Mouse (Mus musculus) midbrain, postnatal 0 days (tissue): ENCODE measurements around the gene Cstf3. TPM values are rescaled to one million over a fixed set of nuclear protein-coding genes. Genes with fewer than 3 reads are reported as not detected.
A peak's percentile ranks its signal among the peaks of the same experiment; 100 is the strongest.

Source experiments
- ATAC-seq: fragments of 200-750 bp; cut with Nextera tagmentation; 2 replicates; pipeline ENCODE4 v1.8.0; 2017; ENCODE audit warnings: moderate number of reproducible peaks, mild to moderate bottlenecking, moderate TSS enrichment, moderate library complexity; ENCODE audit not compliant: low FRiP score
- DNase-seq: peaks from one replicate; pipeline ENCODE4 v3.0.0-alpha.2; 2015; ENCODE audit warnings: low spot score
- H3K27ac ChIP-seq: fragments of 300-500 bp; sonication (generic); 2 replicates; pipeline ENCODE4 v1.5.1; 2014; ENCODE audit warnings: low read depth, mild to moderate bottlenecking, low read length, mixed read lengths
- H3K27me3 ChIP-seq: fragments of 300-500 bp; sonication (generic); 2 replicates; pipeline ENCODE4 v1.6.1; 2014; ENCODE audit warnings: low read length, control low read depth, mixed read lengths; ENCODE audit not compliant: insufficient read depth
- H3K36me3 ChIP-seq: fragments of 300-500 bp; sonication (generic); 2 replicates; pipeline ENCODE4 v1.6.1; 2014; ENCODE audit warnings: low read length, control low read depth, mixed read lengths; ENCODE audit not compliant: insufficient read depth
- H3K4me1 ChIP-seq: fragments of 300-500 bp; sonication (generic); 2 replicates; pipeline ENCODE4 v1.6.1; 2014; ENCODE audit warnings: mild to moderate bottlenecking, control low read depth, antibody characterized with exemption, low read length, mixed read lengths; ENCODE audit not compliant: insufficient read depth
- H3K4me2 ChIP-seq: fragments of 300-500 bp; sonication (generic); 2 replicates; pipeline ENCODE4 v1.6.1; 2014; ENCODE audit warnings: low read depth, mild to moderate bottlenecking, low read length, mixed read lengths; ENCODE audit not compliant: poor library complexity, severe bottlenecking
- H3K4me3 ChIP-seq: fragments of 300-500 bp; sonication (generic); 2 replicates; pipeline ENCODE4 v1.5.1; 2014; ENCODE audit warnings: low read depth, mild to moderate bottlenecking, low read length, moderate library complexity
- H3K9ac ChIP-seq: fragments of 300-500 bp; sonication (generic); replicated peaks from 2 replicates; pipeline ENCODE4 v1.6.1; 2014; ENCODE audit warnings: mild to moderate bottlenecking, low read length, moderate library complexity, mixed read lengths; ENCODE audit not compliant: poor library complexity, severe bottlenecking
- H3K9me3 ChIP-seq: fragments of 300-500 bp; sonication (generic); 2 replicates; pipeline ENCODE4 v1.6.1; 2016; ENCODE audit warnings: low read length, control low read depth
- CTCF ChIP-seq: IDR thresholded peaks from 2 replicates; pipeline ENCODE4 v1.5.1; 2016; ENCODE audit warnings: antibody characterized with exemption, mild to moderate bottlenecking
- WGBS: fragments of 180-500 bp; shearing (Covaris S2); extraction: QIAGEN DNeasy Blood & Tissue Kit; methylation state at CpG from one replicate; pipeline ENCODE4 v1.1.7; 2014; 5-methylcytosine and 5-hydroxymethylcytosine counted together
- polyA plus RNA-seq: library from polyadenylated mRNA; unstranded; fragments of >200 nt; fragmentation: Nextera tagmentation; extraction: Ambion mirVana; gene quantifications from 2 replicates; pipeline ENCODE4 v1.2.1, GENCODE M21; 2015
- total RNA-seq: library from RNA; depleted of rRNA; stranded (reverse); fragments of >200 nt; gene quantifications from 2 replicates; pipeline ENCODE4 v1.2.3, GENCODE M21; 2014

The Cstf3 gene
- total and polyA plus RNA-seq, 2 experiments from 2014 or later: 19.1 to 72.0 TPM

GRCm38 (mm10) chr2:104614786-104615185, 24.5 kb downstream of the Cstf3 start:
- Histone ChIP-seq H3K27ac (no peak overlapping the region), H3K4me2 (no peak overlapping the region), H3K9ac (no peak overlapping the region), H3K36me3 (peaks cover 4% of the 10 kb centered on the region; the same call in 1 of the 2 replicates), H3K4me1 (no peaks in the 10 kb centered on the region), H3K4me3 (no peak overlapping the region), H3K27me3 (no peaks in the 10 kb centered on the region), H3K9me3 (no peaks in the 10 kb centered on the region)
- TF ChIP-seq CTCF: no peak
- DNase-seq (no peak), ATAC-seq (no peak)
- WGBS: 99% methylated on average over 3 of the region's 3 CpGs

- Histone ChIP-seq H3K27me3 (no peaks in the 10 kb centered on the region), H3K36me3 (no peaks in the 10 kb centered on the region), H3K27ac (no peak overlapping the region), H3K4me1 (no peaks in the 10 kb centered on the region), H3K9ac (no peak overlapping the region), H3K4me2 (no peak overlapping the region), H3K9me3 (no peaks in the 10 kb centered on the region), H3K4me3 (no peak overlapping the region)
- WGBS: 97% methylated on average over 4 of the region's 4 CpGs
- ATAC-seq: no peak
- no peak for TF ChIP-seq CTCF
- DNase-seq: no peak
Measured at GRCm38 (mm10) chr2:104615985-104616711, 25.8 kb downstream of the Cstf3 start.

GRCm38 (mm10) chr2:104658659-104659058, 68.3 kb downstream of the Cstf3 start:
- no peaks in the 10 kb centered on the region for H3K27me3 ChIP-seq
- peaks cover 24% of the 10 kb centered on the region for H3K36me3 ChIP-seq
- H3K4me2 ChIP-seq: no peak overlapping the region
- TF ChIP-seq CTCF: no peak
- DNase-seq (no peak), ATAC-seq (no peak)
- H3K9me3 ChIP-seq: no peaks in the 10 kb centered on the region
- no peak overlapping the region for H3K9ac ChIP-seq
- H3K4me3 ChIP-seq: no peak overlapping the region
- WGBS: 92% methylated on average over 1 of the region's 1 CpGs
- no peak overlapping the region for H3K27ac ChIP-seq
- no peaks in the 10 kb centered on the region for H3K4me1 ChIP-seq

GRCm38 (mm10) chr2:104663372-104664100, 73.2 kb downstream of the Cstf3 start:
- Histone ChIP-seq H3K27ac (no peak overlapping the region), H3K9ac (no peak overlapping the region), H3K9me3 (no peaks in the 10 kb centered on the region), H3K36me3 (peaks cover 16% of the 10 kb centered on the region; the same call in 1 of the 2 replicates), H3K27me3 (no peaks in the 10 kb centered on the region), H3K4me1 (no peaks in the 10 kb centered on the region), H3K4me2 (no peak overlapping the region), H3K4me3 (no peak overlapping the region)
- 89% methylated on average over 8 of the region's 8 CpGs for WGBS
- ATAC-seq (no peak), DNase-seq (no peak)
- no peak for TF ChIP-seq CTCF

GRCm38 (mm10) chr2:104669122-104669804, 78.9 kb downstream of the Cstf3 start:
- DNase-seq (no peak), ATAC-seq (no peak)
- H3K4me3 ChIP-seq: no peak overlapping the region
- no peaks in the 10 kb centered on the region for H3K27me3 ChIP-seq
- H3K27ac ChIP-seq: no peak overlapping the region
- no peak overlapping the region for H3K9ac ChIP-seq
- whole genome bisulfite sequencing: 91% methylated on average over 6 of the region's 6 CpGs
- TF ChIP-seq CTCF: peak; percentile 40; the same call in 1 of the 2 replicates
- H3K9me3 ChIP-seq: no peaks in the 10 kb centered on the region
- H3K36me3 ChIP-seq: peaks cover 18% of the 10 kb centered on the region; the same call in 1 of the 2 replicates
- H3K4me2 ChIP-seq: no peak overlapping the region
- no peaks in the 10 kb centered on the region for H3K4me1 ChIP-seq
